Mouse (Mus musculus) monocyte, adult 2 months (primary cell): ENCODE measurements around the gene Rnf151.
"Not testable (repeated sequence)": the region's sequence is repeated elsewhere in the genome, so short reads cannot be mapped to it uniquely, and the experiment has no call there.

Source experiments
- DNase-seq, 2 experiments: peaks; one replicate each; pipeline ENCODE4 v3.0.0; 2022; ENCODE audit warnings: low spot score in 2 of 2, low read depth in 1 of 2

Rnf151 gene

DNA sequence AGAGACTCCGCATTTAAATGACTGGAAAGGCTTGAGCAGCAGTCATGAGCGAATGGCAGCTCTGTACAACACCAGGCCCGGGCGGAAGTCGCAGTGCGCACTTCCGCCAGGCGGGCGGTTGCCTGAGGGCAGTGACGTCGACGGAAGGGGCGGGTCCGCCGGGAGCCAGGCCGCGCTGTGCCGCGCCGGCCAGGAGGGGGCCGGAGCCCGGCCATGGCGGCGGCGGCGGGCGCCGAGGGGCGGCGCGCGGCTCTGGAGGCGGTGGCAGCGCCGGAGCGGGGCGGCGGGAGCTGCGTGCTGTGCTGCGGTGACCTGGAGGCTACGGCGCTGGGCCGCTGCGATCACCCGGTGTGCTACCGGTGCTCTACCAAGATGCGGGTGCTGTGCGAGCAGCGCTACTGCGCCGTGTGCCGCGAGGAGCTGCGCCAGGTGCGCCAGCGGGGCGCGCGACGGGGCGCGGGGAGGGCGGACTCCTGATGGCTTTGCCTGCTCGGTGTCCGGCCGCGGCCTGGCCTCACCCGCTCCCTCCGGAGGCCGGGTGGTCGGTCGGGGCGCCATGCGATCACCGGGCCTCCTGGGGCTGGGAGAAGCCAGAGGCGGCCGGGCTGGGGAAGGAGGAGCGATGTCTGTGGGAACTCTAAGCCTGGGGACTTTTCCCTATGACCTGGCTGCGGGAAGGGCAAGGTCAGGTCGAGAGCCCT is 48.2 kb downstream of the Rnf151 start, which contains the start of gene Zfp598:
TSS of gene Zfp598 (plus strand) at position 143 of the 701 bp plus-strand sequence.
- DNase-seq: peak; percentile 79 to 92

DNA sequence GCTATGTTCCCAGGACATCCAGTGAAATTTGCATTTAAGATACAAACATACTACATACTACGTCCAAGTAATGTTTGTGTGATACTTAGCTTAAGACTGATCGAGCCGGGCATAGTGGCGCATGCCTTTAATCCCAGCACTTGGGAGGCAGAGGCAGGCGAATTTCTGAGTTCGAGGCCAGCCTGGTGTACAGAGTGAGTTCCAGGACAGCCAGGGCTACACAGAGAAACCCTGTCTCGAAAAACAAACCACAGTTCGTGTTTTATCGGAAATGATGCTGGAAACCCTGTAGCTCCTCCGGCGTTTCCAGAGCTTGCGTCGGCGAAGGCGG is 48.7 kb downstream of the Rnf151 start:
- not testable (repeated sequence) for DNase-seq

DNA sequence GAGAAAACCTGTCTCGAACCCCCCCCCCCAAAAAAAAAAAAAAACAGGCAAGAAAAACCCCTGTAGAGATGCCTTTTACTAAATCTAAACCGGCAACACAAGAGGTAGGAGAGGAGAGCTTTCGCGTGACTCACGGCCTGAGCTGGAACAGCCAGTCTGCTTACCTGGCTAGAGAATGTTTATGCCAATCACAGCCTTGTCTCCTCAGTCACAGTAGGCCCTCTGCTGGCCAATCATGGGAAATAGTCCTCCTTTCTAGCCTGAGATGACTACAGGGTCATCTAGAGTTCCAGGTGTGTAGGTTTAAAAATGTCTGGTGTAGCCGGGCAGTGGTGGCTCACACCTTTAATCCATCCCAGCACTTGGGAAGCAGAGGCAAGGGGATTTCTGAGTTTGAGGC is 50.4 kb downstream of the Rnf151 start:
- DNase-seq: no peak

DNA sequence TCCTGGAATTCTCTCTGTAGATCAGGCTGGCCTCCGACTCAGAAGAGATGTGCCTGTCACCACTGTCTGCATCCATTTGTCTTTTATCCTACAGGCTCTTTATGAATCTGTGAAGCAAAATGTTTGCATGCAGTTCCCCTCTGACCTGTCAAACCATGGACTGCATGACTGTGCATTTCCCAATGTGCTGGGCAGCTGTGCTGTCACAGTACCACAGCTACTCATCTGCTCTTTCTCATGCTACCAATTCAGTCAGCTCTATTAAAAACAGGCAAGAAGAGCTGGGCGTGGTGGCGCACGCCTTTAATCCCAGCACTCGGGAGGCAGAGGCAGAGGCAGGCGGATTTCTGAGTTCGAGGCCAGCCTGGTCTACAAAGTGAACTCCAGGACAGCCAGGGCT is 50.9 kb downstream of the Rnf151 start:
- not testable (repeated sequence) for DNase-seq
